Mouse (Mus musculus) gastrocnemius, postnatal 36 days (tissue): ENCODE measurements around the gene Tprkb. TPM values are rescaled to one million over a fixed set of nuclear protein-coding genes. Genes with fewer than 3 reads are reported as not detected.
"Not testable (repeated sequence)": the region's sequence is repeated elsewhere in the genome, so short reads cannot be mapped to it uniquely, and the experiment has no call there.

ENCODE experiments used
- DNase-seq, 2 experiments: peaks; one replicate each; pipeline ENCODE4 v3.0.0; 2022
- intact Hi-C: fragments of 180-260 bp; cut with DNase I; formaldehyde crosslinking; loops from one replicate; pipeline ENCODE4 v1.15.1; 2025
- total RNA-seq, 2 experiments: library from RNA; stranded (reverse); gene quantifications; 2 replicates each; pipeline ENCODE4 v1.2.3; 2021

The Tprkb gene
- total RNA-seq, 2 experiments from 2014 or later = 15.0 to 17.7 TPM

DNA sequence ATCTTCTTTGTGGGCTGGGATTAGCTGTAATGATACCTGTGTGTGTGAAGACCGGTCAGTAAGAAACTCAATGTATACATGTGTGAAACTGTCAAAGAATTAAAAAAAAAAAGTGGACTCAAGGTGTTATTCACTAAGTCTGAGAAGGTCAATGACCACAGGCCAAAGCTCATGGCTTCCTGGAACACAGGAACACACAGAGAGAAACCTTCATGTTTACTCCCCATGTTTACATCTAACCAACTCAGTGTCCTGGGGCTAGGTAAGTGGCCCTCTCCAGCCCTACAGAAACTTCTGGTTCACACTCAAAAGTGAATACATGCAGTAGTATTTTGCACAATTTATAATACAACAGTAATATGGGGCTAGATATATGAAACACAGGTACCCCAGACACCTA, 2.0 kb upstream of the Tprkb start:
- intact Hi-C loops = no loop called here

DNA sequence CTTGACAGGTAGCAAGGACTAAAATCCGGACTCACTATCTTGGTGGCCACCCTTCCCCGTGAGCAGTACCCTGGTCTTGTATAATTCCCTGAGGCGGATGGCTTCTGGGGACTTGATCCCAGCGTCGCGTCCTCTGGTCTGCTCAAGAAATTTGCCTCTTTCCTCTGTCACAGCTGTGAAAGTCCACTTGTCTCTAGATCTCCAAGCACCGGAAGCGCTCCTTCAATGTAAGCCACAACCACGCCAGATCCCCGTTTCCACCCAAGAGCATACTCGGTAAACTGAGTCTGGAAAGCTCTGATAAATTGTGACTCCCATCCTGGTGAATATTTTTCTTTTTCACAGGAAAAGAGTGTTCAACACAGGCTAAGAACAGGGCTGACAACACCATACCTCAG, 3.5 kb downstream of the Tprkb start:
- DNase-seq = no peak
- intact Hi-C loops = no loop called here

More for the DNA sequence above, 2.0 kb upstream of the Tprkb start:
- no peak for DNase-seq

DNA sequence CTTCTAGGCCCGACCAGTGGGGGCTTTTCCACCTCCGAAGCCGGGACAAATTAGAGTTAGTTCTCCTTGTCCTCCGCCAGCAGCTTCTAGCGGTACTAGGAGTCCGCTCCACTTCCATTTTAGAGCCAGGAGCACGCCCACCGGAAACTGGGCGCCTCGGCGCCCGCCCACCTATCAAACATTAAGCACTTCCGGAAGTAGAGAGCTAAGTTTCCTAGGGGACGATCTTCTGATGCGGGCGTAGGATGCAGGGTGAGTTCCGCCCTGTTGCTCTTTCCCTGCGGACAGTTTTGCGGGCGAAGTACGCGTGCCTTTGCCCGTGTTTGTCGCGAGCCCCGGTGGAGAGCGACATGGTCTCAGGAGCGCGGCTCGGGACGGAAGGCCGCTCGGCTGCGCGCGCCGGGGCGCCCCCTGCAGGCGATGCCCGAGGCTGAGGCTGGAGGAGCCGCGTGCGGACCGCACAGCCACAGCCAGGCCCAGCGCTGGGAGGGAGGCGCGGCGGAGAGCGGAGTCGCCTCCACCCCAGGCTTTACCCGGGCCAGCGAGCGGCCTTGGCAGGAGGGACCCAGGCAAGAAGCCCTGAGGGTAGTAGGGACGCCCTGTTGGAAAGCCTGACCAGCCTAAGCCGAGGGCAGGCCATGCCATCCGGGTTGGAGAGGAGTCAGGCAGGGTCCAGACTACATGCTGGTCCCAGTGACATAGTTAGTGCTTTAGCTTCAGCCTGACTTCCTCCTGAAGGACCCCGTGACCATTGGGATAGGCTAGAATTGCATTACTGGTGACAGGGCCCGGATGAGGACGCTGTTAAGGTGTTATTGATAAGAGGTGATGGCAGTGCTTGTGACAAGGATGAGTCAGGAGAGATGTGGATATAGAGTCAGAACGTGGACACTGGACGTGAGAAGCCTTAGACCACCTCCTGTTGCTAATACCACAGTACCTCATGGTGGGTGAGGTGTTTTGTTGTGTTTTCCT, 4.2 kb downstream of the Tprkb start, which contains the start of gene Nat8f1:
Nat8f1 (minus strand) TSS at position 149 of the 975 bp plus-strand sequence.
- DNase-seq = peak; percentile 83 to 91
- intact Hi-C loops = not testable (repeated sequence)

DNA sequence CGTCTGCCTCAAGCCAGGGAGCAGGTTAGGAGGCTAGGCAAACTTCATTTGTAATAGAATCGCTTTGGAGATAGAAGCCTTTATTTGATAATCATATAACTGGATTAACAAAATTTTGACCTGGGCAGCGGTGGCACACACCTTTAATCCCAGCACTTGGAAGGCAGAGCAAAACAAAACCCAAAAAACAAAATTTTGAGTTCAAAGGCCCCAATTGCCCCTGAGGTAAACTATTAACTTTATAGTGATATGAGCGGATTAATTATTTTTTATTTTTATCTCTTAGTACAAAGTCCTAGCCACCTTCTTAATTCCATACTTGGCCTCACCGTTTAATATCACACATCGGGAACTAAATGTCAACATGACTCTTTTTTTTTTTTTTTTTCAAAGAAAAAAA, 4.9 kb downstream of the Tprkb start:
- intact Hi-C loops = no loop called here

DNA sequence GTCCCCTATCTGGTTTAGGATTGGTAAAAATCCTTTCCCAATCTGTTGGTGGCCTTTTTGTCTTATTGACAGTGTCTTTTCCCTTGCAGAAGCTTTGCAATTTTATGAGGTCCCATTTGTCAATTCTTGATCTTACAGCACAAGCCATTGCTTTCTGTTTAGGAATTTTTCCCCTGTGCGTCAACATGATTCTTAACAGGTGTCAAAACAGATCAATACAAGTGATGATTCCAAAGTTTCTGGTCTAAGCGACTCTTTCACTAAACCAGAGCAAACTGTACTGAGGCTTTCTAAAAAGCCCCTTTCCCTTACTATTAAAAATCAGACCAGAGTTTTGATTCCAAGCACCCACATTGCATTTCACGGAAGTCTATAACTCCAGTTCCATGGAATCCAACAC, 6.7 kb downstream of the Tprkb start:
- intact Hi-C loops, DNase-seq: not testable (repeated sequence)

More for the DNA sequence above, 4.9 kb downstream of the Tprkb start:
- no peak for DNase-seq

DNA sequence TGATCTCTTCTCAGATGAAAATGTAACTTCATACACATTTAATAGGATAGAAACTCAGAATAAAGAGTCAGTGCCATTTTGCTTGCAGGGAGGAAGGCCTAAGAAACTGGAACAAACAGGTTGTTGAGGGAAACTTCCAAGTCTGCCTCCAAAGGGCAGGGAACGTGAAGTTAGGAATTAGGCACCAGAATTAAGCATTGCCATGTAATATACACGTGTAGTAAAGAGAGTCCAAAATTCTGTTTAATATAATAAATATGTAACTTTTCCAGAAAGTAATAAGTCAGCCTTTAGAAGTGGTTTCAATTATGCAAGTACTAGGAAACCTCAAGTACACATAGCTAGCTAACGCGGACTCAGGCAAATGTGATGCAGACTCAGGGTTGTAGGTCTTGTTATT, 7.7 kb downstream of the Tprkb start:
- no peak for DNase-seq
- intact Hi-C loops = no loop called here

DNA sequence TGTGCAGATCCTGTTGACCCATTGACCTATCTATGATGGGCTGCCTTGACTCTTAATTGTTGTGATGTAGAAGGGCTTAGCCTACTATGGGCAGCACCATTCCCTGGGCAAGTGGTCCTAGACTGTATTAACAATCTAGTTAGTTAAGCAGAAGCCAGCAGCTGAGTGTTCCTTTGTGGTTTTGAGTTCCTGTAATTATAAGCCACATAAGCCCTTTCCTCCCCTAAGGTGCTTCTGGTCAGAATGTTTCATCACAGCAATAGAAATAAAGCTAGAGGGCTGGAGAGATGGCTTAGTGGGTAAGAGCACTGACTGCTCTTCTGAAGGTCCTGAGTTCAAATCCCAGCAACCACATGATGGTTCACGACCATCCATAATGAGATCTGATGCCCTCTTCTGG, 12.0 kb downstream of the Tprkb start:
- no peak for DNase-seq
- intact Hi-C loops = no loop called here

DNA sequence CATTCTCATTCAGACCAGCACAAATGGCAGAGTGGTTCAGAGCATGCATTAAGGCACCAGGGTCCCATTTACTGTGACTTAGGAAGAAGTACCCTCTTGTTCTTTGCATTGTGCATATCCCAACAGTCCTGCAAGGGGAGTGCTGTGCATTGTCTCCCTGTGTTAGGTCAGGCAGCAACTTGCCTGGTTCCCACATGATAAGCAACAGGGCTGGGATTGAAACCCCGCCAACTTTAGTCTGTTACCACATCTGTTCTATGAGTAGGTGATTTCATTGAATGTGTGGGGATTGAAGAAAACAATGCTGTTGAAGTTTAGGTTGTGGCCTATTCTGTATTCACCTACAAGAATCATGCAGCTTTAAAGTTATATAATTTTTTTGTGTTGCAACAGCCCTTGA, 15.0 kb downstream of the Tprkb start:
- intact Hi-C loops = no loop called here
- no peak for DNase-seq

DNA sequence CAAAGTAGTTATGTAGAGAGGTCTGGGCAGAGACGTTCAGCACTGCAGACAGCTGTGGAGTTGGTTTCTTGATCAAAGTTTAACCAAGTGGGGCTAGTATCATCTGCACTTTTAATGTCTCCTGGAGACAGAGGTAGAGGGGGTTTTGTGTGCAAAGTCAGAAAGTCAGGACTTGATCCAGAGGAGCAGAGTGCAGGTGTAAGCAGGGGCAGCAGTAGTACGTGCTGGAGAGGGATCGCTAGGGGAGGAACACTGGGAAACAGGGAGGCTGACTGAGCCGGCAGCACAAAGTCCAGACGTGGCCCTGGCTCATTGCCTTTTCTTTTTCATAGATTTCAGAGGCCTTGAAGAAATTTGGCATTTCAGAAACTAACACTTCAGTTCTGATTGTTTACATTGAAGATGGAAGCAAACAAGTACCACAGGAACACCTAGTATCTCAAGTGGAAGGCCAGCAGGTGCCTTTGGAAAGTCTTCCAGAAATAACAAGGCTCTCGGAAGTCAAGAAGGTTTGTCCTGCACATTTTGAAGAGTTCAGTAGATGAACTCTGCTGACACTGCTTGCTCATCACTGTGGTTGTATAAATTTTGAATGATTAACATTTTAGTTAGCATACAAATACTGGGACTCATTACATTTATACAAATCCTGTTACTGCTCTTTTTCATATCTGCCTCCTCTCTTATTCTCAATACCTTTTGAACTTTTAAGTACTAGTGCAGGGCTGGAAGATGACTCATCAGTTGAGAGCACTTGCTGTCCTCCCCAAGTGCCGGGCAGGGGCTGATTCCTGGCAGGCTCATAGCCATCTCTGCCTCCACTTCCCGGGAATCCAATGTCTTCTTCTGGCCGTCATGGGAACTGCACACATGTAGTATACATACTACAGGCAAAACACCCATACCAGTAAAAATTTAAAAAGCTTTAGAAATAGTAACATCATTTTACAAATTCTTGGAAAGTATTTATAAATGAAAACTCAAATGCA, 16.1 kb downstream of the Tprkb start:
- intact Hi-C loops = no loop called here
- DNase-seq = no peak

DNA sequence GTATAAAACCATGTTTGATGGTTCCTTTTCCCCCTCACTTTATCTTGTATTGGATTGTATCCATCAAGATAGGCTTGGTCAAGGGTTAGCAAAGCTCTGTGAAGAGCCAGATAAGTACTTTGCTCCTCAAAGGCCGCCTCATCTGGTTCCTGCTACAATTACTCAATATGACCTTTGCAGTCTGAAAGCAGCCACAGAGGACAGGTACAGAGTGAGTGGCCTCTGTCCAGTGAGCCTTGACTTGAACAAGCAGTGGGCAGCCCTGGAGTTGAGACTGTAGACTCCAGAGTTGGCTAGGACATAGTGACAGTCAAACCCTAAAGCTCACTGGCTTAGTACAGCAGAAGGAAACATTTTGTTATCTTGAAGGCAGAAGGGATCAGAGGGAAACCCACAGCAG, 17.6 kb downstream of the Tprkb start:
- intact Hi-C loops = no loop called here
- no peak for DNase-seq

DNA sequence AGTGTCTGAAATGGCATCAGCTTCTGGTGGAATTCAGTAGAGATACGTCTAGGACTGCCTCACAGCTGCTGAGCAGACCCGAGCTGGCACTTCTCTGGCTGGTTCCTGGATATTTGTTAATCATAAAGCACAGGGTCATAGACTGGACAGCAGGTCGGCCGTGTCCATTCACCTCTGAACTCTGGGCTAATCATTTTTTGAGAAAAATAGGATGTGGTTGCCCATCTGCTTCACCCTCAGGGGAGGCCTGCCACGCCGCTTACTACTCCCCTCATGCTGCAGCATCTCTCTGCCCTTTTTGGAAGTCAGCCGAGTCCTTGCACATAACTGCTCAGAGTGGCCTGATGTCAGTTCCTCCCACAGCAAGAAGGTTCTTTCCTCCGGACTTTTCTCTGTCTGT, 22.4 kb downstream of the Tprkb start:
- DNase-seq = no peak
- intact Hi-C loops = no loop called here

DNA sequence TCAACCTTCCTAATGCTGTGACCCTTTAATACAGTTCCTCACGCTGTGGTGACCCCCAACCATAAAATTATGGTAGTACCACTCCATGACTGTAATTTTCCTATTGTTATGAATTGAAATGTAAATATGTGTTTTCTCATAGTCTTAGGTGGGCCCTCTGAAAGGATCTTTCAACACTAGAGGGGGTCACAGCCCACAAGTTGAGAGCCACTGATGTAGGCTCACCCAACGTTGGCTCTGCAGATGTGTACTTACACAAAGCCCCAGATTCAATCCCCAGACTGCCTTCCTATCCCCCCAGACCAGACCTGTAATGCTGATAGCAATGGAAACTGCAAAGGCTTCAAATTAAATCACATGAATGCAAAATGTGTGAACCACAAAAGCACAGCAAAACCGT, 24.0 kb downstream of the Tprkb start:
- DNase-seq = no peak
- intact Hi-C loops = loop anchor here (5.0 kb wide), 1 partner anchor 67 kb away; no protein-coding TSS in a partner anchor

DNA sequence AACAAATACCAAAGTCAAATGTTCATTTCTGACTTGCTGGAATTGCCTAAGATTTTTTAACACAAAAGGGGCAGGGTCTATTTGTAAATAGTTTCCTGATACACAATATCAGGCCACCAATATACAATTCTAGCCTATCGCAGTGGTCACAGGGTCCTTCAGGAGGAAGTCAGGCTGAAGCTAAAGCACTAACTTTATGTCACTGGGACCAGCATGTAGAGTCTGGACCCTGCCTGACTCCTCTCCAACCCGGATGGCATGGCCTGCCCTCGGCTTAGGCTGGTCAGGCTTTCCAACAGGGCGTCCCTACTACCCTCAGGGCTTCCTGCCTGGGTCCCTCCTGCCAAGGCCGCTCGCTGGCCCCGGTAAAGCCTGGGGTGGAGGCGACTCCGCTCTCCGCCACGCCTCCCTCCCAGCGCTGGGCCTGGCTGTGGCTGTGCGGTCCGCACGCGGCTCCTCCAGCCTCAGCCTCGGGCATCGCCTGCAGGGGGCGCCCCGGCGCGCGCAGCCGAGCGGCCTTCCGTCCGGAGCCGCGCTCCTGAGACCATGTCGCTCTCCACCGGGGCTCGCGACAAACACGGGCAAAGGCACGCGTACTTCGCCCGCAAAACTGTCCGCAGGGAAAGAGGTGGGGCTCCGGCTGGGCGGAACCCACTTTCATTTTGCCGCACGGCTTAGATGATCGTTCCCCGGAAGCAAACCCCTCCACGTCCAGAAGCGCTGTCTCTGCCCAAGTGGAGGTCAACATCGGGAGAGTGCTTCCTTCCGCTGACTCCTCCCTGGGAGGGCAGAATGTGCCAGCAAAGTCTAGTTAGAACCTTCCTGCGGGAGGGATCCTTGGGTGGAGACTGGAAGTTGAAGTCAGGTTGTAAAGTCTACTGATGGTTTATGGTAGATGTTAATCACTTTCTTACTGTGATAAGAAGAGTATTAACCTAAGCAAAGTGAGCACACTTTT, 25.1 kb downstream of the Tprkb start:
- intact Hi-C loops = loop anchor here (5.0 kb wide), 1 partner anchor 66 kb away; no protein-coding TSS in a partner anchor
- DNase-seq = peak; percentile 77 to 85

DNA sequence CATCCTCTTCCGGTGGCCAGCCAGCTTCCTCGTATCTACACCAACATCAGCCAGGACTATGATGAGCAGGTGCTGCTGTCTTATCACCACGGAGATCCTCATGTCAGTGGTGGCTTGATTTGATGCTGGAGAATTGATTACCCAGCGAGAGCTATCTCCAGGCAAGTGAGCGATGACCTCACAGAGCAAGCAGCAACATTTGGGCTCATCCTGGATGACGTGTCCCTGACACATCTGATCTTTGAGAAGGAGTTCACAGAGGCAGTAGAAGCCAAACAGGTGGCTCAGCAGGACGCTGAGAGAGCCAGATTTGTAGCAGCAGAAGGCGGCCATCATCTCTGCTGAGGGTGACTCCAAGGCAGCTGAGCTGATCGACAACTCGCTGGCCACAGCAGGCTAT, 27.0 kb downstream of the Tprkb start:
- no peak for DNase-seq
- intact Hi-C loops = loop anchor here (5.0 kb wide), 1 partner anchor 64 kb away; no protein-coding TSS in a partner anchor

DNA sequence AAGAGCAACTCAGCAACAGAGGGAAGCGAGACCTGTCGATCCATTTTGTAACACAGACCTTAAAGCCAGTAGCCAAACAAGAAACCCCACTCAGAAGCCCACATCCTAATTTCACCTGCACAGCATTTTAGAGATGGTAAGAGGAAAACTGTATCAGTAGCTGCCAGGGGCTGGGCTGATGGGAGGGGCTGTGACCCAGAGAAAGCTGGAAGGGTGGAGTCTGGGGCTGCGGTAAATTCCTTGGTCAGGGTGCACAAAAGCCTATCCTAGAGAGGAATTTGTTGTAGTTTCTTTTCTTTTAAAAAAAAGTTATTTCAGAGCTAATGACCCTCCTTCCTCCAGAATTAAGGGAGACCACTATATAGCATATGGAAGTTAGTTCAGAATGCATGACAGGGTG, 30.8 kb downstream of the Tprkb start:
- intact Hi-C loops = no loop called here
- no peak for DNase-seq

DNA sequence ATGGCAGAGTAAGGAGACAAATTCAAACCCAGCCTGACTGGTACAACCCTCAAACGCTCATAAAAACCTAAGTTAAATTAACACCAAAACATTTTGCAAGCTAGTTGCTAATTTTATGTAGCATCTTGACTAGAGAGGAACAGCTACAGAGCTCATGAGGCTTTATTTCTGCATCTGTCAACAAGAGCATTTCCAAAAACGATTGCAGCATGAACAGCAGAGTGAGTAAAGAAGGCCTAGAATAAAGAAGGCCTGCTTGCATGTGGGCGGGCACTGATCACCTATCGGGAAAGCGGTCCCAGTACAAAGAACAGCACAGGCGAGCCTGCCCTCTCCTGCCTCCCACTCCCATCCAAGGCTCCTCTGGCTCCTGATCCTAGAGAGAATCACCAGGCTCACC, 36.9 kb downstream of the Tprkb start:
- DNase-seq = no peak
- intact Hi-C loops = no loop called here

DNA sequence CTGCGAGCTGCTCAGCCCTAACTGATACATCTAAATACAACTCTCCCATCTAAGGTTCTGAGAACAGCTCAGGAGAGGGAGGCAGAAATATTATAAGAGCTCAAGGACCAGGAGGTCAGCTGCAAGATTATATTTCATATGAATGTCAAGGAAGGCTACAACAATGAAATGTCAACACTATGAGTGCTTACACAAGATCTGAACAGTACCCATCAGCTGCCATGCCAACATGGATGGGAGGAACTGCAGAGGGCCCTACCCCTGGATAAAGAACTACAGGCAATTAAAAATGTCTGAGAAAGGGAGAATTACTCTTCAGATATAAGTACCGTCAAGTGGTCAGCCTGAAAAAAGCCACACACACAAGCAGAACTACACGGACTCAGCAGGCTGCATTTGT, 45.9 kb downstream of the Tprkb start:
- intact Hi-C loops = no loop called here
- no peak for DNase-seq

DNA sequence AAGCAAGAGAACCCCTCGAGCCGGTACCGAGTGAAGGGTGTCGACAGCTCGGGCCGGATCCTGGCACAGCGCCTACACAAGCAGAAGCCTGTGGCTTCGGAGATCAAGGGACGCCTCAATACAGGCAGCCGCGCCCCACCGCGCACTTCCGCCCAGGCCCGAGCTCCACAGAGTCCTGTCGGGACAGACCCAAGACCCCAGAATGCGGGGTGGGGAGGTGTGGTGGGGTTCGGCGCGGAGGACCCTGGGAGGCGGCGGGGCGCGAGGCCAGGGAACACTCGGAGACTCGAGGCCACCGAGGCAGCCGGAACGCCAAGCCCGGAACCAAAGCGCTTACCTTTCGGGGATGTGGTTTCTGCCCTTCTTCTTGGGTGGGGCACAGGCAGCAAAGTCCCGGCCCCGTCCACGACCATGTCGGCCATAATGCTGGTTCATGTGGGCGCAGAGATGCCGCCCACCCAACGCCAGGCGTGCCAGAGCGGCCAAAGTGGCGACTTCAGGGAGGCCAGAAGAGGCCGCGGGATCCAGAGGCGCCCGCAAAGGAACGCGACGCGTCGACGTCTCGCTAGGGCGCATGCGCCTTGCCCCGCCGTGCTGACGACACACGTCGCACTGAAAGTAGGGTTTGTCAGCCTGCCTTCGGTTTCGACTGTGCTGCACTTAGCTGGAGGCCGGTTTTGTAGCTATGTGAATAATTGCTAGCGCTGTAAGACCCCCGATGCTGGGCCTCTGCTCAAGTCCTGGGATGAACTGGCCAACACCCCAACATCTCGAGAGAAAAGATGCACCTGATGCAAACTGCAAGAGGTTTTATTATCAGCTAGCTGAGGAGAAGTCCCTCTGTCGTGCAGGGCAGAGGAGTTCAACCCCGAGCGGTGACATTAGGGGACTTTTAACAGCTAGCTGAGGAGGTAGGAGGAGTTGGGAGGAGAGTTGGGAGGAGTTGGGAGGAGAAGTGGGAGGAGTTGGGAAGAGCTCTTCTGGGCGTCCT, 49.7 kb downstream of the Tprkb start, which contains the start of gene Dusp11:
Dusp11 (minus strand) TSS at position 567 of the 991 bp plus-strand sequence.
- intact Hi-C loops = loop anchor here (5.0 kb wide), 1 partner anchor 509 kb away; the partner anchor contains the start of genes Cct7 and Pradc1
- peak; percentile 91 to 92 for DNase-seq
